Mouse (Mus musculus) c-Kit-positive CD71-positive TER-119-positive erythroid progenitor cells, embryonic 14.5 days (primary cell): ENCODE measurements around the gene Clnk.

Source experiments
- DNase-seq: peaks from one replicate; pipeline ENCODE4 v3.0.0-alpha.2; 2013; ENCODE audit warnings: low spot score

Clnk gene

GRCm38 (mm10) chr5:38850171-38850570 lies 26.4 kb downstream of the Clnk start:
- no peak for DNase-seq

- no peak for DNase-seq
Observed at GRCm38 (mm10) chr5:38845529-38845928, 31.1 kb downstream of the Clnk start.

GRCm38 (mm10) chr5:38844312-38844711 lies 32.3 kb downstream of the Clnk start:
- no peak for DNase-seq

GRCm38 (mm10) chr5:38839981-38840380 lies 36.6 kb downstream of the Clnk start:
- DNase-seq, result no peak

GRCm38 (mm10) chr5:38827310-38827709 lies 49.3 kb downstream of the Clnk start:
- DNase-seq, result no peak

- no peak for DNase-seq
Observed at GRCm38 (mm10) chr5:38826586-38826985, 50.0 kb downstream of the Clnk start.

- DNase-seq, result no peak
Observed at GRCm38 (mm10) chr5:38824132-38824965, 52.3 kb downstream of the Clnk start.

GRCm38 (mm10) chr5:38813391-38814109 lies 63.1 kb downstream of the Clnk start:
- no peak for DNase-seq

- no peak for DNase-seq
Observed at GRCm38 (mm10) chr5:38812916-38813315, 63.7 kb downstream of the Clnk start.

- no peak for DNase-seq
Observed at GRCm38 (mm10) chr5:38812386-38812785, 64.2 kb downstream of the Clnk start.

GRCm38 (mm10) chr5:38798910-38799309 lies 77.7 kb downstream of the Clnk start:
- DNase-seq, result no peak

GRCm38 (mm10) chr5:38795139-38795538 lies 81.5 kb downstream of the Clnk start:
- DNase-seq, result no peak

- no peak for DNase-seq
Observed at GRCm38 (mm10) chr5:38791116-38791515, 85.5 kb downstream of the Clnk start.

- no peak for DNase-seq
Observed at GRCm38 (mm10) chr5:38788820-38789219, 87.8 kb downstream of the Clnk start.

- no peak for DNase-seq
Observed at GRCm38 (mm10) chr5:38787851-38788520, 88.6 kb downstream of the Clnk start.

- no peak for DNase-seq
Observed at GRCm38 (mm10) chr5:38786126-38786525, 90.5 kb downstream of the Clnk start.

- no peak for DNase-seq
Observed at GRCm38 (mm10) chr5:38785686-38786085, 90.9 kb downstream of the Clnk start.

- peak; percentile 32 for DNase-seq
Observed at GRCm38 (mm10) chr5:38781813-38782212, 94.8 kb downstream of the Clnk start.

GRCm38 (mm10) chr5:38780631-38781030 lies 96.0 kb downstream of the Clnk start:
- no peak for DNase-seq

- DNase-seq, result no peak
Observed at GRCm38 (mm10) chr5:38780045-38780444, 96.6 kb downstream of the Clnk start.

- no peak for DNase-seq
Observed at GRCm38 (mm10) chr5:38775500-38775899, 101.1 kb downstream of the Clnk start.

- peak; percentile 3 for DNase-seq
Observed at GRCm38 (mm10) chr5:38754950-38755349, 121.7 kb downstream of the Clnk start.

GRCm38 (mm10) chr5:38752749-38753148 lies 123.9 kb downstream of the Clnk start:
- no peak for DNase-seq
